Mouse (Mus musculus) adrenal gland, adult 18-20 months (tissue): ENCODE results near the gene Olfr313. TPM values are rescaled to one million over a fixed set of nuclear protein-coding genes. Genes with fewer than 3 reads are reported as not detected.
A peak's percentile ranks its signal among the peaks of the same experiment; 100 is the strongest.

Experiments used
- DNase-seq, 2 experiments: peaks; one replicate each; pipeline ENCODE4 v3.0.0; 2021 to 2022; ENCODE audit warnings: low spot score in 2 of 2
- total RNA-seq, 2 experiments: library from RNA; stranded (reverse); gene quantifications; 1 replicate in 1 of 2; 2 replicates in 1 of 2; pipeline ENCODE4 v1.2.3; 2021

Olfr313 gene
- total RNA-seq, 2 experiments from 2014 or later = not detected

GRCm38 (mm10) chr11:58847636-58848035 lies 32.8 kb downstream of the Olfr313 start:
- no peak for DNase-seq

GRCm38 (mm10) chr11:58849731-58850130 lies 34.9 kb downstream of the Olfr313 start:
- DNase-seq = no peak

DNA sequence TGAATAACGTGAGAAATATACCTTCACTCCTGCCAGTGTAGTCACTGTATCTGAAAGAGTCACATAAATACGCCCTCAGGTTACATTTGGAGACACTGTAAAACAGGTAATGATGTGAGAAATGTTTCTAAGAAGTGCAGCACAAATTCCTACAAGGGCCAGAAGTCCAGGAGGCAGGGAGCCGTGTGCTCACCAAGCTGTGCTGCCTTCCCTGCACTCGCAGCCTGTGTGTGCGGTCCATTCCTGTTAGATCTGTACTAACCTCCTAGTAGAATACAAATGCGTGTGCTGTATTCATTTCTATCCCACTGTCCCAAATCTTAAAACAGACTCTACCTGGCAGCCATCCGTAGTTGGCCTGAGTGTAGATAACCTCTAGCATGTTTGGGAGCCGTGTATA lies 45.9 kb downstream of the Olfr313 start:
- no peak for DNase-seq

GRCm38 (mm10) chr11:58867039-58867953 lies 52.5 kb downstream of the Olfr313 start, which contains the start of gene 2810021J22Rik:
Gene 2810021J22Rik, plus strand, starts transcription at chr11:58867216.
- DNase-seq = peak; percentile 69 to 73

DNA sequence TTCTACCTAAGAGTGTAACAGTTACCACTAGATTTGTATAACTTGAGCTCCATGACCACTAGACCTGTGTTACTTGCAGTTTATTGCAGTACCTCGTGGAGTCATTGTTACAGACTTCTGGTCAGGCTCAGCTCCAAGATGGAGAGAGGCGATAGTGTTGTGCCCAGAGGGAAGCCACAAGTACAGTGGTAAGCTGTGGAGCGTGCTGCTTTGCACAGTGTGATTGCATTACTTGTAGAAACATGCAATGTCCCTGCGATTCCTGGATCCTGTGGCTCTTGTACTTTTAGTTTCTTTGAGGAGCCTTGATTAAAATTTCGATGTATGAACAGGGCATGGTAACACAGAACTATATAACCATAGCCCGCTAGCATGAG lies 53.1 kb downstream of the Olfr313 start:
- DNase-seq = no peak

Other genes with a start within 250 kb of the Olfr313 start
- not detected for gene Olfr224, start 244.4 kb upstream of the Olfr313 start, total RNA-seq
- gene Olfr325, start 237.3 kb upstream of the Olfr313 start, total RNA-seq = not detected
- not detected for gene Olfr324, start 219.9 kb upstream of the Olfr313 start, total RNA-seq
- gene 2210407C18Rik, start 198.9 kb upstream of the Olfr313 start, total RNA-seq = not detected
- not detected for gene Olfr323, start 184.5 kb upstream of the Olfr313 start, total RNA-seq
- not detected for gene Trim58, start 174.5 kb upstream of the Olfr313 start, total RNA-seq
- not detected for gene Olfr322, start 156.2 kb upstream of the Olfr313 start, total RNA-seq
- not detected for gene Olfr320, start 133.9 kb upstream of the Olfr313 start, total RNA-seq
- not detected for gene Olfr319, start 115.8 kb upstream of the Olfr313 start, total RNA-seq
- not detected for gene Olfr318, start 91.0 kb upstream of the Olfr313 start, total RNA-seq
- gene Olfr317, start 75.8 kb upstream of the Olfr313 start, total RNA-seq = not detected
- gene Olfr316, start 62.3 kb upstream of the Olfr313 start, total RNA-seq = not detected
- not detected for gene Olfr315, start 41.8 kb upstream of the Olfr313 start, total RNA-seq
- gene Olfr314, start 32.0 kb upstream of the Olfr313 start, total RNA-seq = not detected
- gene Fam183b, start 13.0 kb upstream of the Olfr313 start, total RNA-seq = 1 to 10 TPM; 2.6 to 3.1 TPM
- gene Olfr312, start 14.2 kb downstream of the Olfr313 start, total RNA-seq = not detected
- not detected for gene Olfr311, start 24.3 kb downstream of the Olfr313 start, total RNA-seq
- 1 to 10 TPM; 4.1 to 5.7 TPM for gene Gm12258, start 32.2 kb downstream of the Olfr313 start, total RNA-seq
- 1 to 10 TPM; 4.0 to 5.9 TPM for gene 2810021J22Rik, start 52.2 kb downstream of the Olfr313 start, total RNA-seq
- gene Zfp39, start 89.2 kb downstream of the Olfr313 start, total RNA-seq = 1 to 10 TPM; 3.3 to 4.1 TPM
- gene Btnl10, start 102.9 kb downstream of the Olfr313 start, total RNA-seq = not detected
- 100 to 1,000 TPM; 171 to 177 TPM for gene Rnf187, start 123.9 kb downstream of the Olfr313 start, total RNA-seq
- 1 to 10 TPM; 5.8 to 6.0 TPM for gene Hist3h2ba, start 133.9 kb downstream of the Olfr313 start, total RNA-seq
- gene Hist3h2a, start 139.7 kb downstream of the Olfr313 start, total RNA-seq = 10 to 100 TPM; 13.3 to 17.6 TPM
- under 1 TPM; 0.06 to 0.10 TPM for gene Trim17, start 139.7 kb downstream of the Olfr313 start, total RNA-seq
- gene Trim11, start 163.1 kb downstream of the Olfr313 start, total RNA-seq = 10 to 100 TPM; 22.0 to 27.1 TPM